Mouse (Mus musculus) mesoderm, embryonic 11.5 days (tissue): Measurements from ENCODE around the gene Gm3591.
"Not testable (repeated sequence)": the region's sequence is repeated elsewhere in the genome, so short reads cannot be mapped to it uniquely, and the experiment has no call there.

Source experiments
- DNase-seq: peaks from one replicate; pipeline ENCODE4 v3.0.0-alpha.2; 2012; ENCODE audit warnings: low read depth, low spot score

The Gm3591 gene

DNA sequence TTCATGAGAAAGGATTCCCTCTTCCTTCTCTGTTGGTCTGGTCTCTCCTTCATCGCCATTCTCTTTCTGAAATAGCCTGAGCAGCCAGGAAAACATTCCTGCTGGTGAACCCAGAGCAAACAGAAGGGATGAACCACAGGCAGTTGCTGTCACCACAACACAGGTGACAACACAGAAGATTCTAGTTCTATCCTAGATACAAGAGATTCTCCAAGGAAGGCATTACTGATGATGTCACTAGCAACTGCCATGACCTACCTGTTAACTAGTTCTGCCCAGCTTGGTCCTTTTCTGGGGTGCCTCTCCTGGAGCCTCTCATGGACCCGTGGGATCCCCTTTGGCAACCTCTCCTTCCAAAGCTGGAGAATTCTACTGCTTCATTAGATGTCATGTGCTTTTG lies at the start of gene Gm3591:
Gene Gm3591 (minus strand): TSS at position 101 of the 400 bp plus-strand sequence.
- not testable (repeated sequence) for DNase-seq

DNA sequence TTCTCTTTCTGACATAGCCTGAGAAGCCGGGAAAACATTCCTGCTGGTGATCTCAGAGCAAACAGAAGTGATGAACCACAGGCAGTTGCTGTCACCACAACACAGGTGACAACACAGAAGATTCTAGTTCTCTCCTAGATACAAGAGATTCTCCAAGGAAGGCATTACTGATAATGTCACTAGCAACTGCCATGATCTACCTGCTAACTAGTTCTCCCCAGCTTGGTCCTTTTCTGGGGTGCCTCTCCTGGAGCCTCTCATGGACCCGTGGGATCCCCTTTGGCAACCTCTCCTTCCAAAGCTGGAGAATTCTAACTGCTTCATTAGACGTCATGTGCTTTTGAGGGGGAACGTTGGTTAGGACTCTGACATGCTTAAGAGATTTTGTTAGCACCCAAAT lies 32.2 kb upstream of the Gm3591 start, which contains the start of gene Gm3594:
Gene Gm3594 (minus strand): TSS at position 101 of the 400 bp plus-strand sequence.
- not testable (repeated sequence) for DNase-seq

DNA sequence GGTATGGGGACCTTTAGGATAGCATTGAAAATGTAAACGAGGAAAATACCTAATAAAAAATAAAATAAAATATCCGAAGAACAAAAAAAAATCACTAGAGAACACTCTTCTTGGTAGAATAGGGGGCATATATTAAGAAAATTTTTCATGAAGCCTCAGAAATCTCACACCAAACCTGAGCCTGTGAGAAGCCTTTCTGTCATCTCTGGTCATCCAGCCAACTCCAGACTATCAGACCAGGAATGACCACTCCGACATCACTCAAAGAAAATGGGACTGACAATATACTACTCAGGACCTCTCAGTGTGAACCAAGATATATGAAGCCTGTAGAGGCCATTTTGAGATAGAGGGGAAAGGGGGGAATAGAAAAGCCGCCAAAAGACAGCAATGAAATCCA lies 28.5 kb upstream of the Gm3591 start:
- not testable (repeated sequence) for DNase-seq

DNA sequence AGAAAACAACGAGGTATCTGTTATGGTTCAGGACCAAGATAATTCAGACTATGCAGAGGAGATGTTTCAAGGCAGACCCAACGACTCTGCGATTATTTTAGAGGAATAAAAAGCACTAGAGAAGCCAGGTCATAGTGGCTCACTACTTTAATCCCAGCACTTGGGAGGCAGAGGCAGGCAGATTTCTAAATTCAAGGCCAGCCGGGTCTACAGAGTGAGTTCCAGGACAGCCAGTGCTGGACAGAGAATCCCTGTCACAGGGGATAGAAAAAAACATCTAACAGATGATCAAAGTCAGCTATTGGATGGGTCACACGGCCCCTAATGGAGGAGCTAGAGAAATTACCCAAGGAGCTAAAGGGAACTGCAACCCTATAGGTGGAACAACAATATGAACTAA lies 27.9 kb upstream of the Gm3591 start:
- not testable (repeated sequence) for DNase-seq

DNA sequence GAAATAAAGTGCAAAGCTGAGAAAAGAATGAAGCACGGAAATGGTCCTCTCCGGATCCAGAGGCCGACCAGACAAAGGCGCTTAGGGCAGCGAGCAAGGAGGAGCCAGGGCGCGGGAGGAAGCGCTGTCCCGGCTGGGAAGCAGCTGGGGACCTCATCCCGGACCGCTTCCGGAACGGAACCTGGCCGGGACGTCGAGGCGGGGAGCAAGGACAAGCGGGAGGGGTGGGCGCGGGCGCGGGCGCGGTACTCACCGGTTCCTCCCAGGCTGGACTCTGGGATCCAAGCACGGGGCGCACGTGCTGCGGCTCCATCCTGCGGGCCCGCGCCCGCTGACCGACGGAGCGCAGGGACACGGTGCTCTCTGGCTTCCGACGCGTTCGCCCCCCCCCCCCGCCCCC lies 14.5 kb upstream of the Gm3591 start:
- not testable (repeated sequence) for DNase-seq

DNA sequence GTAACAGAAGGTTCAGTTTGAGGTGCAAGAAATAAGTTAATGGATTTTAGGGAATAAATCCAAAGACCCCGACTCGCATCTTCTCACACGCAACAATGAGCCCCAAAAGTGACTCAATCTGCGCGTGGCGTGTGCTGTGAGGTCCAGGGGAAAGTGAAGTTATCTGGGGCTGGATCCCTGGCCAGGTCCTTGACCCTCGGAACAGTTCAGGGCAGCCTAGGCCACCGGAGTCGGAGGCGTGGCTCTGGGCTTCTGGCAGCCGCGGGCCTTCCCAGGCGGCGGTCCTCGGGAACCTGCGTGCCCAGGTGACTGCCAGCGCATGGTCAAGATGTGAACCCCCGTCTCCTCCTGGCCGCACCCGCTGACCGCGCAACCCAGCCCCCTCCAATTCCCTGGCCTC lies 14.1 kb upstream of the Gm3591 start:
- DNase-seq: not testable (repeated sequence)

- DNase-seq: not testable (repeated sequence)
Observed at GRCm38 (mm10) chr14:6390219-6390618, 22.1 kb downstream of the Gm3591 start, which contains the start of gene Gm16440. Gm16440 (minus strand) TSS chr14:6390319.
